Mouse (Mus musculus): Measurements from ENCODE around the gene Gna11.

DNA sequence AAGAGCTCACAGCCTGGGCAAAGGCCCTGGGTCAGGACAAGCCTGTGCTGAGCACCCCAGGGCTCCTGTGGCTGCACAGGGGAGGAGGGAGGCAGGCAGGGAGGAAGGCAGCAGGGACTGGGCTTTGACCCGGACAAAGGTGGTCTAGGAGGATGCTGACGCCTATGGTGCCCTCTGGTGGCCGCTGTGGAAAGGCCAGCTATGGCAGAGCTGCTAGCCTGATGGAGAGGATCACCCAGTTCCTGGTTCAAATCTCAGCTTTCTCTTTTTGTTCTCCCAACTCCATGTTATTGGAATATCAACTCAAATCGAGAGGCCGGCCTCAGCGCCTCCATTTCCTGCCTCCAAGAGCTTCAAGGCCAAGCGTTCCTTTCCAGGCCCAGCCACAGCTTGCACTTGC lies 5.3 kb upstream of the Gna11 start:
- peak; percentile 87 for TF ChIP-seq CTCF (IDR thresholded peaks at IDR 0.05)
- no peak for TF ChIP-seq EP300 (IDR thresholded peaks at IDR 0.05; ENCODE audit: insufficient read depth, low read depth, low read length)

Data from heart, adult 2 months (tissue).